Mouse (Mus musculus): ENCODE results near the gene Plxnc1.

DNA sequence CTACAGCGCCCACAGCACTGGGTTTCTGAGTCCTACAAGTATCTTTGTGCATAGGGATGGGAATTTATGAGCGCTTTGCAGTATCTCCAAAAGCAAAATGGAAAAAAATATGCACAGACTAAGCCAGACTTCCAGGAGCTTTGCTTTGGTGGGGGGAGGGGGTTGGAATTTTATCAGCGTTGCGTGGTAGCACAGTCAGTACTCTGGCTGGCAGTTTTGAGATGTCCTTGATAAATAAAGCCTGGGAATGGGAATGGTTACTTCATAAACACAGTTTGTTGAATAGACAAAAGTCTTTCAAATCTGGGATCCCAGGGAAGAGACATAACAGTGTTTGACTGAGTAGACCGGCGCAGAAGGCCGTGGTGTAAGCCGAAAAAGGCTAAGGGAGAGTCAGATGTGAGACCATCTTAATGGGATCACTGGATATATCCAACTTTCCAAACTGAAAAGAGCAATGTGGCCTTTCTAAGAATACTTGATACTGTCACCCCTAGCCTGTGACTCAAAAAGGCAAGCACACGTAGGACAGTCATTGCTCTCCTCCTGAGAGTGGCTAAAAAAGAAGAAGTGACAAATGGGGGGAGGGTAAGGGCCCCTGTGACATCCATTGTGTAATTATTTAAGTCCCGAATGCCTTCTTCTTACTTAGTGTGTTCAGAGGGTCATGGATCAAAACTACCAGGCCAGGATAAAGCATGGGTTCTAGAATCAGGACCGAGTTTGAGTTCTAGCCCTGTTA is 35.5 kb downstream of the Plxnc1 start:
- TF ChIP-seq CTCF (conservative IDR thresholded peaks at IDR 0.05; ENCODE audit: low read length) (no peak), NANOG (IDR thresholded peaks at IDR 0.05; ENCODE audit: borderline replicate concordance, low read length) (no peak), POU5F1 (IDR thresholded peaks at IDR 0.05; ENCODE audit: borderline replicate concordance, low read length) (no peak)

All from E14TG2a.4 (cell line).